Mouse (Mus musculus): ENCODE measurements around the gene Kcnj14.

Gene Kcnj14

GRCm38 (mm10) chr7:45831128-45831525, 6.5 kb upstream of the Kcnj14 start:
- no peak for DNase-seq

- peak; percentile 91 to 92 for DNase-seq
Observed at GRCm38 (mm10) chr7:45830427-45831127, 6.0 kb upstream of the Kcnj14 start, which contains the start of gene Grwd1. TSS of gene Grwd1 (minus strand) at chr7:45830944.

DNA sequence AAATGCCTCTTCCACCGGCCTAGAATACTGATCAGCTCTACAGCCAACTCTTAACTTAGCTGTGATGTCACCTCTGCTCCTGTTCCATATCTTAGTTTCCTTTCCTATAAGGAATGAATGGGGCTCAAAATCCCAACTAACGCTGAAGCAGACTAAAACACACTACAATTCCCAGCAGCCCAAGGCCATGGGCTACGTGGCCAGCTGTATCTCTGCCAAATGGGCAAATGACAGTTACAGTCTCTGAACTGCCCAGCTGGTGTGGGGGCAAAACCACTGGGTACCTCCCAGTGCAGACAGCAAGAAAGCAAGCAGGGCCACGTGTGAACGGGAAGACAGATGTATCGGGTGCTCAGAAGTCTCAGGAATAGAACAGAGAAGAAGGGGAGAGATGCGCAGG, 2.0 kb upstream of the Kcnj14 start:
- peak; percentile 43 to 47 for DNase-seq

DNA sequence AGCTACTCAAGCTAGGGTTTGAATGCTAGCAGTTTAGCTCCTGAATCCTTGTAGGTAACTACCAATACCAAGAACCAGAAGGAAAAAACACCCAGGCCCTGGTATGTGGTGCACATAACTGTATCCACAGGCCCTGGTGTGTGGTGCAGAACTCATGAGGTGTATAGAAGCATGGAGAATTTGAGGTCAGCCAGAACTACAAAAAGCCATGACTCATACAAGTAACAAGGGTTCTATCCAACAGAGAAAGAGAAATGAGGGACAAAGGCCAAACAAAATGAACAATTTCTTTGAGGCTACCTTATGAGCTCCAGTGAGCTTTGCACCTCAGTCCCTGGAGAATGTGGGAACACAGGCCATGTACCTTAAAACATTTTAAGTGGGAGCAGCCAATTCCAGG, 3.7 kb downstream of the Kcnj14 start:
- DNase-seq: no peak

- no peak for DNase-seq
Observed at GRCm38 (mm10) chr7:45819843-45820242, 4.7 kb downstream of the Kcnj14 start.

- no peak for DNase-seq
Observed at GRCm38 (mm10) chr7:45815984-45816351, 8.6 kb downstream of the Kcnj14 start.

DNA sequence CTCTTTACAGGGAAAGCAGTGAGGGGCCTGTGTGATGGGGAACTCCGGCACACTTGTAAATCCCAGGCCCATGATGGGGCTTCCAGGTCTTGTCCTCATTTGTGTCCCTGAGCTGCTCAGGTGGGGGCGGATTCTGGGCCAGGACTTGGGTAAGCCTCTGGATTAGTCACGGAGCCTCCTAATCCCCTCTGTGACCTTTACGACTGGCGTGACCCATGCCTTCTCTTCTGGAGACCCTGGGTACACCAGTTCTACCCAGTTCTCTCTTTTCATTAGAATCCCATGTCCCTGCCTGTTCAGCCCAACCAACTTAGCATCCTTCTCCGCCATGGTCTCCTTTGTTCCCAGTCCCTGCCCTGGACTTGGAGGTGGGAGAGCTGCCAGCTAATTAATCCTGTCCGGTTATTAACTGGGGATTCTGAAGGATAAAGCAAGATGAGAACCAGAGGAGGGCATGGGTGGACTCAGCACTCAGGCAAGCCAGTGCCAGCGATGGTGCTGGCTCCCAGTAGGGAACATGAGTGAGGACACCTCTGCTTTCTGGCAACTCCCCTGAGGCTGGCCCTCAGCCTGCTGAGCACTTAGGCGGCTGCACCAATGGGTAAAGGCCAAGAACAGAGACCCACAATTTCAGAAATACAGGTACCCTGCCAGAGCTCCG, 9.1 kb downstream of the Kcnj14 start:
- peak in 1 of 2 experiments; percentile 45 for DNase-seq

DNA sequence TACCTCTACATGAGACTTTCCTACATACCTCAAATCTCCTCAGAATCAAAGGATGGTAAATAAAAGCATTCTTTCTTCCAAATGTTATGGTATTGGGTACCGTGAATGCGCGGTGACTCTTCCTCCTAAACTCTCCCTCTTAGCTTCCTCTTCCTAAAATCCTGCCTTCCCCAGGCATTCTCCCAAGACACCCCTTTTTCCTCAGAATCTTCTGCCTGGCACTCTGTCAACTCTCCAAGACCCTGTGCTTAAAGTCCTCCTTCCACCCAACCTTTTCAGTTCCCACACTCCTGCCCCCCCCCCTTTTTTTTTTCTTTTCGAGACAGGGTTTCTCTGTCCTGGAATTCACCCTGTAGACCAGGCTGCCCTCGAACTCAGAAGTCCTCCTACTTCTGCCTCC, 9.7 kb downstream of the Kcnj14 start:
- no peak for DNase-seq

DNA sequence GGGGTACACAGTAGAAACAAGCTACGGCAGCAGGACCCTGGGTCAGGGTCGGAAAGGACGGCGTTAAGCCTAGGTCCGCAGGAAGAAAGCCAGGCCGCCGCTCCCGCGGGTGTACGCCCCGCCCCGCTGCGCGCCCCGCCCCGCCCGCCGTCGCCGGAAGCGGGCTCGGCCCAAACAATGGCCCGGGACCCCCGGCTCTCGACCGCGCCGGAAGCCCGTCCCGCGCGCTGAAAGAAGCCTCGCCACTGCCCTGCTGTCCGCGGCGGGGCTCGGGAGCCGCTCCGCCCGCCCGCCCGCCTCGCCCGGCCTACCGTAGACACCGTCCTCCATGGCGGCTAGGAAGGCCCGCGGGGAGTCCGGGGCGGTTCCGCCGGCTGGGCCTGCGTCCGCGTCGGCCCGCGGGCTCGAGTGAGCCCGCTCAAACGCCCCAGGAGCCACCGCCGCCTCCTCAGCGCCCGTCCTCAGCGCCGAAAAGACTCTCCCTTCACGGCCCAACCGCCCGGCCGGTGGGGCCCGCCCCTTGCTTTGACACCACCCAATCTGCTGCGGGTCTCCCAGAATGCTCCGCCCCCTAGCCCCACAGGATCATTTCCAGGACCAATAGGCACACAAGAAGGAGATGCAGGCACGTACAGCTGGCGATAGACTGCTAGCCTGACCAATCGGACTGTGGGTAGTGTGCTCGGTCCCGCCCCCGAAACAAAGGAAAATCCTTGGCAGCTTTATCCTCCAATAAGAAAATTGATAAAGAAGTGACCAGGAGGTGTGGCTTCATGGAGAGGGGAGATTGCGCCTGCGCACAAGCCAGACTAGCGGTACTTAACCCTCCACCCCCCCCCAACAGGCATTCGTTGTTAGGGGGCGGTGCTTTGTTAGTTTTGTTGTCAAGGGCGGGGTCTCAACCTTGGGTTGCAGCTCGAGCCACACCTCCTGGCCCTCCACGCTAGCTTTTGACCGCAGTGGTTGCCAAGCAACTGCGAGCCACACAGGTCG, 10.5 kb downstream of the Kcnj14 start, which contains the start of gene Cyth2:
TSS of gene Cyth2 (minus strand) at position 795 of the 993 bp plus-strand sequence.
- DNase-seq: peak; percentile 100

DNA sequence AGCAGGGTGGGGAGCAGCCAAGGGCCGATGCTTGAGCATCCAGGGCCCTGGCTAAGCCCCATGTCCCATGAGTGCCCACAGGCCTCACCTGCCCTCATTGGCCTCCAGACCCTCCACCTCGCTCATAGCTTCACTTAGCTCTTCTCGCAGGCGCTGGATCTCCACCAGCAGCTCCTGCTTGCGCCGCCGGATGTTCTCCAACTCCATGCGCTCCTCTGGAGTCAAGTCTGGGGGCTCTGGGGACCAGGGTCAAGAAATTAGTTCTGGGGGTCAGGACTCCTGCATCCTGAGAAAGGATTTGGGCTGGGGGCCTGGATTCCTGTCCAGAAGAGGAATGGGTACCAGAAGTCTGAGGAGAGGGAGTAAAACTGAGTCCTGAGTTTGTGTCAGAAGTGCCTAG, 11.7 kb downstream of the Kcnj14 start:
- DNase-seq: no peak

DNA sequence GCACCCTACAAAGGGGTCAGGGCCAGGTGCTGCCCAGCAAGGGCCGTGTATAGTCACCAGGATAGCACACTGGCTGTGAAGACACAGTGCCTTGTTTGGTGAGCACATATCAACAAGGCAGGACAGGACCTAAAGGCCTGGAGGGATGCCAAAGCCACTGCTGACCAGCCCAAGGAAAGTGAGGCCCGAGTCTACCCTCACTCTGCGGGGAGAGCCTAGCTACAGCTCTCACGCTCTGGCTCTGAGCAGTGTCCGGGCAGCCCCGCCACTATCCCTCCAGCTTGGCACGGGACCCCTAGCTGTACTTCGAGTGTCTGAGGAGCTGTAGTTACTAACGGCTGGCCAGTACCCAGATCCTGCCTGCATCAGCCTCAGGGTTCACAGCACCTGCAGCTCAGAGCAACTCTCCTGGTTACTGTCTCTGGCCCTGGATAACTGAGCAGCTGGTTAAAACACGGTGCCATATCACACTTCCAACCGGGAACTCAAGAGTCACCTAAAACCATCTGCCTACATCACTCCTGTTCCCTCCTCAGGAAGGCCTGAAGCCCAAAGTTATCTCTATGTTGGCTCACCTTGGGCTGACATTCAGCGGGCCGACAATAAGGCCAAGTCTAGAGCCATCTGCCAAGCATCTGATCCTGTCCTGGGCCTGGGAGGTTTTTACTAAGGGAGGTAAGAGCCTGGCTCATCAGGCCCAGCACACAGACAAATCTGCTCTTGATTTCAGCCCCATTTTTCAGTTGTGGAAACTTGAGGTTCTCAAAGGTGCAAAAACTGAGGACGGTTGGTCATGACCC, 15.1 kb downstream of the Kcnj14 start:
- DNase-seq: peak; percentile 59 to 65

- peak in 1 of 2 experiments; percentile 36 for DNase-seq
Observed at GRCm38 (mm10) chr7:45808471-45808870, 16.1 kb downstream of the Kcnj14 start.

- DNase-seq: no peak
Observed at GRCm38 (mm10) chr7:45805941-45806340, 18.6 kb downstream of the Kcnj14 start.

DNA sequence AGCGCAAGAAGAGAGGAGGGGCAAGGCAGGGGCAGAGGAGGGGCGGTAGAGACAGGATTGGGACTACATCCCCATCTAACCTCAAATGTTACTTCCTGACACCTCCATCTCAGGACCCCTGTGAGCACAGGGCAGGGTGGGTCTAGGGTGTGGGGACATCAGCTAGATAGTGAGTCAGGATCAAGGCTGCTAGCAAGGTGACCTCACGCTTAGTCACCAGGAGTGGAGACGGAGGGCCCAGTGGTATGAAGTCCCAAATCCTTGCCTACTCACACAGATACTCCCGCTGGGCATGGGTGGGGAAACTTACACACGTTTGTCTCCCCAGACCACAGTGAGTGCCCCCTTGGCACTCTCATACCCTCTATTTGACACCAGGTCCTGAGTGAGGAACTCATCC, 22.0 kb downstream of the Kcnj14 start:
- DNase-seq: no peak

DNA sequence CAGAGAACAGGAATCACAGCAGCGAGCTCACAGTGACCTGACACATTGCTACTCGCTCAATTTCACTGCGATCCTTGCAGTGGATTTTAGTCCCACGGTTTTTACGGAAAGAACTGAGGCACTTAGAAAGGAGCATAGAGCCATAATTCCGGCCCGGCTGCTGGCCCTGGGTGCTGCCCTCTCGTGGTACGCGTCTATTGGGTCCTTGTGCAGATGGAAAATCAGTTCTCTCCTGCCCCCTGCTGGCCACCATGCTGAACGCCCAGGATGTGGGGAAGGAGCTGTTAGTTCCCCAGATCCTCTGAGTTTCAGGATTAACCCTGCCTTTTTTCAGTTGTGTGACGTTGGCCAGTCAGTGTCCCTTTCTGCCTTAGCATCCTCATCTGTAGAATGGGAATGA, 23.2 kb downstream of the Kcnj14 start:
- peak; percentile 97 to 99 for DNase-seq

DNA sequence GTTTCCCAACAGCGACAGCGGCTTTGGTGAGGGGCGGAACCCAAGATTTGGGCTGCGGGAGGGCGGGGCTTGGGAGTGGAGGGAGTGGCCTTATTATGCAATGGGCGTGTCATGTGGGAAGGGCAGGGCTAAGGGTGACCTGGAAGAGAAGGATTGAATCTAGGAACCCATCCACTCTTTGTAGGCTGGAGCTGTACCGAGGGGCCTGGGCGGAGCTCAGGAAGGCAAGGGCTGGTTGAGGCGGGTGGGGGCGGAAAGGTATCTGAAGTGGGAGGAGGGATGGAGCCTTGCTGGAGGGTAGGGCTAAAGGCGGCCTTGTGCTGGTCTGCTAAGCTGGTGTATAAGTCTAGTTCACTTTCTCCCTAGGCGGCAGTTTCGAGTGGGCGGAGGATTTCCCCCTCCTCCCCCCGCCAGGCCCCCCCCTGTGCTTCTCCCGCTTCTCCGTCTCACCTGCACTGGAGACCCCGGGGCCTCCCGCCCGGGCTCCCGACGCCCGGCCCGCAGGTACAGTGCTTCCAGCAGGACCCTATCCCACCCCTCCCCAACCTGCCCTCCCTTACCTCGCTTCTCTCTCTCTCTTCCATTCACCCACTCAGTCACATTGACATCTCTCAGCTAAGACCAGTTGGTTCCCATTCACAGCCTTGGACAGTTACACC, 23.9 kb downstream of the Kcnj14 start:
- peak in 1 of 2 experiments; percentile 36 for DNase-seq

GRCm38 (mm10) chr7:45800001-45800400, 24.6 kb downstream of the Kcnj14 start:
- no peak for DNase-seq

- peak in 1 of 2 experiments; percentile 7 for DNase-seq
Observed at GRCm38 (mm10) chr7:45798931-45799330, 25.7 kb downstream of the Kcnj14 start.

GRCm38 (mm10) chr7:45798511-45798836, 26.1 kb downstream of the Kcnj14 start:
- peak in 1 of 2 experiments; percentile 46 for DNase-seq

DNA sequence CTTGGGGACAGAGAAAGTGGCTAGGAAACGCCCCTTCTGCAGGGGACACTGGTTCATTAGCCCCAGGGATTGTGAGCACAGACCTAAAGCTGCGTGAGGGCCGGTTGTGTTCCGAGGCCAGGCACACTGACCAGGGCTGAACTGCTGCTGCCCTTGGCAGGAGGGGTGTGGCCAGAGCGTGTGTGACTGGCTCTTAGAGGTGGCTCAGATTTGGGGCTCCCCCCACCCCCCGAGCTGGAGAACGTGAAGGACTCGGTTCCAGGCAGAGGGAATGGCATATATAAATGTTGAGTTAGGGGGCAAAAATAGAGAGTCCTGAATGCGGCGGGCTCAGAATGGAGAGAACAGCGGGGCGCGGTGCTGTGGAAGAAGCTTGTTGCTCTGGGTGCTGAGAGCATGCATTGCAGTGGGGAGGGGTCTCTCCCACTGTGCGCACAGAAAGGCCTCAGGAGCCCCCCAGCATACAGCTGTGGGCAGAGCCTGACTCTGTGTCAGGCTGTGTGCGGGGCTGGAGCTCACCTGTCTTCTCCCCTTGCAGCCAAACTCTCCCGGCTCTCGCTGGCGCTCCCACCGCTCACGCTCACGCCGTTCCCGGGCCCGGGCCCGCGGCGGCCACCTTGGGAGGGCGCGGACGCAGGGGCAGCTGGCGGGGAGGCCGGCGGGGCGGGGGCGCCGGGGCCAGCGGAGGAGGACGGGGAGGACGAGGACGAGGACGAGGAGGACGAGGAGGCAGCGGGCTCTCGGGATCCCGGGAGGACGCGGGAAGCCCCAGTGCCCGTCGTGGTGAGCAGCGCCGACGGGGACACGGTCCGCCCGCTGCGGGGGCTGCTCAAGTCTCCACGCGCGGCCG, 26.7 kb downstream of the Kcnj14 start:
- DNase-seq: peak in 1 of 2 experiments; percentile 40

GRCm38 (mm10) chr7:45796950-45797349, 27.6 kb downstream of the Kcnj14 start:
- no peak for DNase-seq

Measured in cerebellum, postnatal 10 days (tissue).